Mouse (Mus musculus) liver, adult (tissue): ENCODE measurements at regions not wholly inside any gene's neighbourhood (a gene's known extent, or its start where the extent isn't known, plus 50 kb on each side); places are given as distances from the start of the nearest gene placed in this dataset.

Experiments
- GATA4 ChIP-seq: IDR thresholded peaks from 2 replicates; pipeline ENCODE4 v1.6.1; 2014; ENCODE audit warnings: mild to moderate bottlenecking, low read length; ENCODE audit not compliant: insufficient replicate concordance

DNA sequence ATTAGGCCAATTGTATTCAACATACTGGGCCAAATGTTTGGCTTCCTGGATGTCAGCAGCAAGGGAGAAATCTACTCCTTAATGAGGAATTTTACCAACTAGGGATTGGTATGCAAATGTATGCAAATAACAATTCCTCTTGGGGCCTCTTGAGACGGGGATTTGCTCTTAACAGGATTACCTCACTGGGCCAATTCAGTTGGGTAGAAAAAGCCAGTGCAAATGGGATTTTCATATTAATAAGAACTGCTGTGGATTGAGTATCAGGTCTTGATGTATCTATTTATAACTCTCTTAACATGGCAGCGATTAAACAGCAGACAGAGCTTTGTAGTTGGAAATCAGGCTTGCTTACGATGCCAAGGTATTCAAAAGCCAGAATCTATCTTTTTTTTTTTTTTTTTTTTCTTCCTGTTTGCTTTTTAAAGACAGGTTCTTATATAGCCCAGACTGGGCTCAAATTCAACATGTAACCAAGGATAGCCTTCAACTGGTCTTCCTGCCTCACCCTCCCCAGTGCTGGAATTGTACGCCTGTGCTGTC lies 95.7 kb upstream of the Fam174b start:
- no peak for TF ChIP-seq GATA4

DNA sequence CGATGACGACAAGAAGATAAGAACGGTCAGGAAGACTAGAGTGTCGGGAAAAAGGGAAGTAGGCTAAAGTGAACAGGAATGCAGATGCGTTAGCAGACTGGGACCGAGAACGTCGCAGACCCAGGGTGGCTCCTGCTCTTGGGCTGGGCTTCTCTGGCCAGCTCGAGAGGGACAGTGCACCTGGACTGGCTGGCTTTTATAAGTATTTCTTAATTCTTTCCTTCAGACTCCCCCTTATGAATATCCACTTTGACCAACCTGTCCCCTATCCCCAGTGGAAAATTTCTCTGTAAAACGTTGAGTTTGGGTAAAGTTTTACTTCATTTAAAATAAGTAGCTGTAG lies 96.1 kb upstream of the Fam174b start:
- TF ChIP-seq GATA4 = no peak

DNA sequence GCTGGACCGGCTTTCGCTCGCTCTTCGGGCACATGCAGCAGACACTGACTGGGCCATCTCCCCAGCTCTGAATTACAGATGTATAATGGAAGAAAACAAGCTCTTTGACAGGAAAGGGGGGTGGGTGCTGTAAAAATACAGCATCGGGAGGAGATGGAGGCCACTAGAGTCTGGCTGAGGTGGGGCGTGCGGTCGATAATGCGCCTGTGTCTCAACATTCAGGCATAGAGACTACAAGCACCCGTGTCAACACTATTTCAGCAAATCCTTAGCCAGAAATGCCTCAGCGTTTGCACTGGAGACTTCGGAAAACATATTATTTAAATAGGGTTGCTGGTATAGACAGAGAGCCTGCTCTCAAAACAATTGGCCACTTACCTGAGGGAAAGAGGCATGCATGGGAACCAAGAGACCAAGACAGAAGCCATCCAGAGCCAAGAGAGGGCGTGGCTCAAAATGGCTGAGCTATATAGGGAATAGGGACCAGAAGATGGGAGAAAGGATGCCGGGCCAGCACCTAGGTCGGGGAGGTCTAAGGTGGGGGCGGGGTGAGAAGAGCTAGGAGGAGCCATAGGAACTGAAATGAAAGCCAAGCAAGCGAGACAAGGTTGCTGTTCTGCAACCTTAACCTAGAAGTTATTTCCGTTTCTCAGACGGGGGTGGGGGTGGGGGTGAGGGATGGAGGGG lies 96.7 kb upstream of the Fam174b start:
- TF ChIP-seq GATA4 = no peak

DNA sequence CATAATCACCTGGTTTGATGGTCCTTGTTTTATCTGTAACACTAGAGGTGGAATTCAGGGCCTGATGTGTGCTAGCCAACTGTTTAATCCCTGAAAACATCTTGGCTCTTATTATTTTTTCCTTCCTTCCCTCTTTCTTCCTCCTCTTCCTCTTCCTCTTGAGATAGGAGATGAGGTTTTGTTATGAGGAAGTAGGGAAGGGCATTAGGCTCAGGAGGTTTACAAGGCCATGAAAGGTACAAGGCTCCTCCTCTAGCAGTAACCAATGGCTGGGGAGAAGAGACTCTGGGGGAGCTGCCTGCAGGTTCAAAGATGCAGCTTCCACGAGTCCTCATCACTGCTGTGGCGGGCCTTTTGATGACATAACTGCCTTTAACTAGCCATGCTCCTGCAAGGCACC lies 98.6 kb upstream of the Chd2 start:
- TF ChIP-seq GATA4 = no peak

DNA sequence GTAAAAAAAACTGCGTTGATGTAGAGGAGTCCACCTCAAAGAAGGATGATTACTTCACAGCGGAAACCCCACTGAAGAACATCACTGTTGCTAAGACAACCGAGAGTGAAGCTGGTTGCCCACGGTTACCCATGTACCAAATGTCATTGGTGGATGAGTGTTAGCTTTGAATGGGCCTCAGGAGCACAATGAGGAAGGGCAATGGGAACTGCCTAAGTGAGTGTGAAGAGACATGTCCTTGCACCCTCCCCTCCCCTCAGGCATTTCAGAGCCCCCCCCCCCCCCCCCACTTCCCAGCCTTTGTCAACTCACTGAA lies 96.1 kb upstream of the Chd2 start:
- TF ChIP-seq GATA4 = no peak

DNA sequence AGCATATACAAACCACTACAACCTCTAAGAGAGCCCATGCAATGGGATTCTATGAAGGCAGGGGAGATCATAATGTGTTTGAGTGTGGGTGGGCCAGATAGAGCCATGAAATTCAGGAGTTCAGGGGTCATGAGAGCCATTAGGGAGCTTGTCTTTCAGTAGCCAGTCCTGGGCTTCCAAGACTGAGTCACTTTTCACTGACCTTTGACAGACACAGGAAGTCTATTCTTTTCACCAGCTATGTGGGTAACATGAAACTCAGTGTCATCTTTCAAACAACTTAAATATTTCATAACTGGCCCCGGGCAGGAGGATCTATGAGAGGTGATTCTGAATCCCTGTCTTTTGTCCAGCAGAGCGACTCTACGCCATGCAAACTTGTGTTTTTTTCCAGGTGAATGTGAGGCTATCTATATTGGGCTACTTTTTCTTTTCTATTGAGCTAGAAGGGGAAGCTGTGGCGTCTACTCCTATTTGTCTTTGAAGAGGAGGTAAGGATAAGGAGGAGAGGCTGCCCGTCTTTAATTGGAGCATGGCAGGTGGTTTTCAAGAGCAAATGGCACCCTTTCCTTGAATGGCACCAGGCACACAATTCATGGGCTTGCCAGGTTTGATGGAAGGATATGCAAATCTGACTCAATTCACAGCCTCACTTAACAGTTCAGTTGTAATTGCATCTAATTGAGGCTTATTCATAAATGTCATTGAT lies 95.6 kb upstream of the Chd2 start:
- no peak for TF ChIP-seq GATA4

DNA sequence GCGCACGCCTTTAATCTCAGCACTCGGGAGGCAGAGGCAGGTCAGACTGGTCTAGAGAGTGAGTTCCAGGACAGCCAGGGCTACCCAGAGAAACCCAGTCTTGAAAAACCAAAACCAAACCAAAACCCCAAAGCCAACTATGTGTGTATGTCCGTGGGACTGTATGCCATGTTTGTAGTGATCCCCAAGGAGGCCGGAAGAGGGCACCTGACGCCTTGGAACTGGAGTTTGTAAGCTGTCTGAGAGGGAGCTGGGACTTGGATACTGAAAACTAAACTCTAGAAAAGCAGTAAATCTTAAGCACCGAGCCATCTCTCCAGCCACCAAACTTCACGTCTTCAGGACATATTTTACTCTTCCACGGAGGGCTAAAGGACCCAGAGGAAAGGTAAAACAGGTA lies 93.8 kb upstream of the Chd2 start:
- no peak for TF ChIP-seq GATA4

DNA sequence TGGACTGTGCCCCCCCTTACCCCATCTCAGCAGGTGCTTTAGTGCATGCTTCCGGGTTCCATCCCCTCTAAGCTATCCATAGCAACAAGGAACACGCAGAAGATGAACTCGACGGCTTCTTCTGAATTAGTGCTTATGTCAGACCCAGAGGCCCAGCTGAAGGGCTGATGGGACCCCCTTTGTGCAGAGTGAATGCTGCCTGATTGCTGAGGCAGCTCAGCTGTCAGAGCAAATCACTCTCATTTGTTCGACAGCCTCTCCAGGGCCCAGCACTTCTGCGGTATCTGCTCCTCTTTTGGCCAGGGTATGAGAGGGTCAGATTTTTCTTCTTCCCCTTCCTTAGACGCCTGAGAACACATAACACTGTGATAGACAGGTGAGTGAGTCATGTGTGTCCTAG lies 89.2 kb upstream of the Chd2 start:
- TF ChIP-seq GATA4 = no peak

DNA sequence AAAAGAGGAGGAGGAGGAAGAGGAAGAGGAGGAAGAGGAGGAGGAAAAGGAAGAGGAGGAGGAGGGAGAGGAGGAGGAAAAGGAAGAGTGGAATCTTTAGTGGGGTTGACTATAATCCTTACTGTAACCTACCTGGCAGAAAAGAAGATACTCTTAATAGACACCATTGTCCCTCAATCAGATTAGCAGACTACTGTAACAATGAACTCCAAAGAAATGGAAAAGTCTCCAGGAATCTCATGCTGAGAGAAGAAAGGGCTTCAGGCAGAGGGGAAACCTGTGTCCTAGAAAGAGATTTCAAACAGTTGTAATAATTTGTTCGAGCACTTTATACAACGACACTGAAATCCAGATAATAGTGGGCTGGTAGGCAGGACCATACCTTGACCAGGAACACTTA lies 87.6 kb upstream of the Chd2 start:
- no peak for TF ChIP-seq GATA4

DNA sequence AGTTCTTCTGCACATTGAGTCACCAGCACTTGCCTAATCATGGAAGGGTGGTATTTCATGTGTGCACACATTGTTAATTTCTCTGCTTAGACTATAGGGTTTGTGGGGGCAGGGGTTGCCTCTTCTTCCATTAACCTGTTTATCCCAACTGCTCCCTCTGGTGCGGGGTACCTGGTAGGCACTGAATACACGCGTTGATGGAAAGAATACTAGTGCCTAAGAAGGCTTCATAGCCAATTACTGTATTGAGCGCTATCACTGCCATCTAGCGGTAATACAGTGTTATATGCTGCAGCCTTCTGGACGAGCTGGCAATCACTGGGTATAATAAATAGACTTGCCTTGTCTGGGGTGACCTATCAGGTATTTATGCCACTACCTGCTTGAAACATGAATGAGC lies 86.4 kb upstream of the Chd2 start:
- no peak for TF ChIP-seq GATA4

DNA sequence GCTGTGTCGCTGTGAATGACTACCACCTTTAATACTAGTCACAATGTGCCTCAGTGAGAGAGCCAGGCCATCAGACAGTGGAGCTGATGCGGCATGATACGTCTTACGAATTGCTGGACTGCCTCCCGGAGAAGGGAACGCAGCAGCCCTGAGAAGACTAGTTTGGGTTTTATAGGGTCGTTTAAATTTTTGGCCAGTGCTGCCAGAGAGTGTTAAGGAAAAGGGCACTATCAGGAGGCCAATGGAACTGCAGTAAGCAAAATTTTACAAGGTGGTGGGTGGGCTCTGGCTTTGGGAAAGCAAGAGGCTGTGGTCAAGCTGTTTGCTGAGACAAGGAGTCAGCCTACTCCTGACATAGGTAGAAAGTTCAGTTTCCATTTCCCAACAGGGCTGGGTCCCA lies 84.7 kb upstream of the Chd2 start:
- no peak for TF ChIP-seq GATA4

DNA sequence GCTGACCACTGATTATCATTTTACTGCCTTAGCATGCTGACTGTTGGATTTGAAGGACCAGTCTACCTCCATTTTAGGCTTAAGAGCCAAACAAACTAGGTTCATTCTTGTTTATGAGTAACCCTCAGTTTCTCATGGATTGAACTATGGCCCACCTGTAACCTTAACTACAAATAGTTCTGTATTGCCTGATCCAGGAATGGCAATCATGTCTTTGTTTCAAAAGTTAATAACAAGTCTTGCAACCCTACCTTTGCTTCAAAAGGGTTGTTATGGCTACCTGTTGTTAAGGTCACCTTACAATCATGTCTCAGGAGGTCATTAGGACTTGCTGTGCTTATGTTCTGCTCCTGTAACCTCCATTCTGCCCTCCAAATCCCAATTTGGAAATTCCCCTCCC lies 84.0 kb upstream of the Chd2 start:
- TF ChIP-seq GATA4 = no peak

DNA sequence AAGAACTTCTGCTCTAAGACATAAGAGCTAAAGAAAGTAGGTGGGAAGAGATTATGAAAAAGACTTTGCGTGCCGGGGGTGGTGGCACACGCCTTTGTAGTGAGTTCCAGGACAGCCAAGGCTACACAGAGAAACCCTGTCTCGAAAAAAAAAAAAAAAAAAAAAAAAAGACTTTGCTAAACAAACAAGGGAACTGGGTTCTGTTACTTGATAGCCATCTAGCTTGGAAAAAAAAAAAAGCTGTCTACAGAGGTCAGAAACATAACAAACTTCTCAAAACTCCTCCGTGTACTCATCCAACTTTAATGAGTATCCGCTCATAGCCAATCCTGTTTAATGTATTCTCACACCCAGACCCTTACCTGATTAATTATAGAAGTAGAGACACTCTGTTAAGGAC lies 83.4 kb upstream of the Chd2 start:
- TF ChIP-seq GATA4 = no peak

DNA sequence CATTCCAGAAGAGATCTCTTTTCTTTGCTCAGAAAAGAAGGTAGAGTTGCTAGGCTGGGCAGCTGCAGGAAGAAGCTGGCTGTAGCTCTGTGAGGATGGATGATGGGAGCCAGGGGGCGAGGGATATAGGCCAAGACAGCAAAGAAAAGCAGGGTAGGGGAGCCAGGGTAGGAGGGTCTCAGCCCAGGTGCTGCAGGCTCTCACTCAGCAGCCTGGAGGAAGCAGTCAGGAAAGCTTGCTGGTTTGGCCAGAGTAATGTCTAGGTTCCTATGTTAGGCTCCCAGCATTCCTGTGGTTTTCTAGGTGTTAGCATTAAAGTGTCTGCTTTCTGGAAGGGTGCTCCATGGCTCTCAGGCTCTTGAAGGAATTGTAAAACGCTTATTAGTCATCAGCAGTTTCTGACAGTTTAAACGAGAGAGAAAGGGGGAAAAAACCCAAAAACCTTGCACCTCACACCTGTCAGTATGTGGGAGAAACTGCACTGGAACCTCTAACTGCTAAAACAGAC lies 82.5 kb upstream of the Chd2 start:
- TF ChIP-seq GATA4 = no peak

DNA sequence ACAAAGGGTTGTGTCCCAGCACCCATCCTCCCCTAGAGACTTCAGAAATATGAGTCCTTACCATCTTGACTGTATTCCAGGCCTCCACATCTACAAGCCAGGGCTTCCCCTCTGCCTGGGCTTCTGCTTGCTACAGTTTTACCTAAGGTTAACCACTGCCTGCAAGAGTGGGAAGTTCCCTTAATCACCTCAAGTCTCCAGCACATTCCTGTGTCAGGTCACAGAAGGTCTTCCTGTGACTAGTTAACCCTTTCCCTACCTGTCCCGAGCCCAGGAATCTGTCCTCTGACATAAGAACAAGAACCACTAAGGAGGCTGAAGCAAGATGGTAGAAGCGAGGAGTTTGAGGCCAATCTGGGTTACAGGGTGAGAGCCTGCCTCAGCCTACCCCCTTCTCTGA lies 80.8 kb upstream of the Chd2 start:
- TF ChIP-seq GATA4 = no peak

DNA sequence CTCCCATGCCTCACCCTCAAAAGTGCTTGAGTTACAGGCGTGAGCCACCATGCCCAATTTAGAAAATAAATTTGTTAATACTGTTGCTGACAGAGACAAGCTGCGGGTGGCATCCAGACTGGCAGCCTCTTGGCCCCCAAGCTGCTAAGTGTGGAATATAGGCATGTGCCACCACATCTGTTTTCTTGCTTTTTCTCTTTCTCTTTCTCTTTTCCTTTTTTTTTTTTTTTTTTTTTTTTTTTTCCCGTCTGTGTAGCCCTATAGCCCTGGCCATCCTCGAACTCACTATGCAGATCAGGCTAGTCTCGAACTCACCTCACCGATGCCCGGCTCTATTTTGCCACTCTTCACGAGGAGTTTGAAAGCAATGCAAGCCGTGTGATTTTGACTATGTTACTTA lies 78.7 kb upstream of the Chd2 start:
- TF ChIP-seq GATA4 = no peak
